Mouse (Mus musculus) MEL-GATA-1-ER (cell line): ENCODE results near the gene Zfp593.
"Not testable (repeated sequence)": the region's sequence is repeated elsewhere in the genome, so short reads cannot be mapped to it uniquely, and the experiment has no call there.

ENCODE experiments used
- DNase-seq: peaks from one replicate; pipeline ENCODE4 v3.0.0-alpha.2; 2012; ENCODE audit warnings: low read depth; ENCODE audit errors: extremely low read depth

The Zfp593 gene

DNA sequence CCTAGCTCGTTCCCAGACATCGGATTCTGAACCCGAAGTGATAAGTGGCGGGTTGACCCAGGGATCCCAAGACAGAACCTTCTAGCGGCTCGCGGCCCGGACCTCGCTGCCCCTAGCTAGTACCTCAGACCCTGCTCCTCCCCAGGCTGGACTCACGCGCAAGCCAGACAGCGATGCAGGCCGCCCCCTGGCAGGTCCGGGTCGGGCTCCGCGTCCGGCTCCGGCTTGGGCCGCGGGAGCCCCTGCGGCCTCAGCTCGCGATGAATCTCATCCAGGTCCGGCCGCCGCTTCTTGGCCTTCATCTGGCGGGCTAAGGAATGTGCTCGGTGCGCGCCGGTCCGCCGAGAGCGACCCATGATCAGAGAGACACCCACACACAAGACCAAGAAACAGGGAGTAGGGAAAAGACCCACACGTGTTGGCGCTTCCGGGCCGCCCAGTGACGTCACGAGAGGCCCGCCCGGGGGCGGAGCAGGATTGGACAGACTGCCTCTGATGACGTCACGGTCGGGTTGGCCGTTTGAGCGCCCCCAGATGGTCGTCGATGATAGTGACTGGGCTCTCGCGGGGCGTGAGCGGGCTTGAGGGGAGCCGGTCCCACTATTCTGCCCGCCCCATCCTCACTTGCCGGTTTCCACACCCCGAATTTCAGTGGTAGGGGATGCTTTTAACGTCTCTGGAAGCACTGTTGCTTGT lies at the start of gene Zfp593:
Gene Zfp593, minus strand, starts transcription at position 445 of the 696 bp plus-strand sequence.
- peak; percentile 59 for DNase-seq

DNA sequence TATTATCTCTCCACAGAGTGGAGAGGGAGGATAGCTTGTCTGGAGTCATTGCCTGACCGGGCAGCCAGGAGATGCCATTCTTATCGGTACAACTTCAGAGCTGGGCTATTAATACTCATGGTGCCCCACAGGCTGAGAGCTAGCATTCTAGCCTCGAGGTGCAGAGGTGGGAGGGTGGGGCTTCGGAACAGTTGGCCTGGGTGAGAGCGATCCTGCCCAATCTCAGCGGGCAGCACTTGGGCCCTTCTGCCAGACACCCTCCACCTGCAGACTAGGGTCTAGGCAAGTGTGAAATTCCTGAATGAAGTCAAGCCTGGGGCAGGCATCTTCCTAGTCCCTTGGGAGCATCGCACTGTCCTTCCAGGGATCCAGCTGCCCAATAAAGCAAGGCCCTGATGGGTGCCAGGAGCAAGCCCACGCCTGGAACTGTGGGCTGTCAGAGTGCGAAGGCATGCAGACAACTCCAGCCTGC lies 48.3 kb upstream of the Zfp593 start:
- no peak for DNase-seq

DNA sequence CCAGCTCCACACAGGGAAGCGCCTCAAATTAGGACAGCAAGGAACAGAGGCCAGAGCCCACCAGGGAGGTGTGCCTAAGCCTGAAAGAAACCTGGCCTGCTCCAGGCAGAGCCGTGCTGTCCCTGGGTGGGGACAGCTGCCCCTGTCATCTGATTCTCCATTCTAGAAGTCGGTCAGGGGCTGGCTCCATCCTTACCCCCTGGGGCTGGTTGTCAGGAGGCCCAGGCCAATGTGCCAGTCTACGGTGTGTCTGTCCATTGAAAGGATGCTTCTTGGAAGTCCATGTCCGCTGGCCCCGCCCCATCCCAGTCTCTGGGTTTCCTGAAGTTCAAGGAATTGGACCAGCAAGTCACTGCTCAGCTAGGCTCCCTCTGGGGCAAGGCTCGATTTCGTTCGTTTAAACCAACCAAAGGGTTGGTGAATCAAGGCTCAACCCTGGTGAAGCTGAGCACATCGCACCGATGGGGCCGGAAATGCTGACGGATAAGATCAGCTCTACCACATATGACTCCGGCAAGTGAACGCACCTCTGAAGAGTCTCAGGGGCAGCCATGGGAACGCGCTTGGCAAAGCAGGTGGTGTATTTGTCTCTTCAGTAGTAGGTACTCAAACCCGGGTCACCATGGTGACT lies 47.8 kb upstream of the Zfp593 start:
- no peak for DNase-seq

DNA sequence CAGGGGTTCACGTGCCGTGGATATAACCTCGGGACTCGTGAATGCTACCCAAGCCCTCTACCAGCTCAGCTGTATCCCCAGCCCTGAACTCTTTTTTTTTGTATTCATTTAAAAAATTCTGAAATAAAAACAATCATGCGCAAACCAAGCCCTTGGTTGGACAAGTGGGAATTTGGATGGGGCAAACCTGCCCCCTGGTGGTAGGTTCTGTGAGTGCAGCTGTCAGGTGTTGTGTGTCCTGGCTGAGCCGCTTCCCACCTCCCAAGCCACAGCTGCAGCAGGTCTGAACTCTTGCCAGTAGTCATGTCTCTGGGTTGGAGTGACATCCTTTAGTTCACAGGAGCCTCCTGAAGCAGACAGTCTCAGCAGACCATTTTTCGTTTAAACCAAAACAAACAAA lies 46.7 kb upstream of the Zfp593 start:
- no peak for DNase-seq

DNA sequence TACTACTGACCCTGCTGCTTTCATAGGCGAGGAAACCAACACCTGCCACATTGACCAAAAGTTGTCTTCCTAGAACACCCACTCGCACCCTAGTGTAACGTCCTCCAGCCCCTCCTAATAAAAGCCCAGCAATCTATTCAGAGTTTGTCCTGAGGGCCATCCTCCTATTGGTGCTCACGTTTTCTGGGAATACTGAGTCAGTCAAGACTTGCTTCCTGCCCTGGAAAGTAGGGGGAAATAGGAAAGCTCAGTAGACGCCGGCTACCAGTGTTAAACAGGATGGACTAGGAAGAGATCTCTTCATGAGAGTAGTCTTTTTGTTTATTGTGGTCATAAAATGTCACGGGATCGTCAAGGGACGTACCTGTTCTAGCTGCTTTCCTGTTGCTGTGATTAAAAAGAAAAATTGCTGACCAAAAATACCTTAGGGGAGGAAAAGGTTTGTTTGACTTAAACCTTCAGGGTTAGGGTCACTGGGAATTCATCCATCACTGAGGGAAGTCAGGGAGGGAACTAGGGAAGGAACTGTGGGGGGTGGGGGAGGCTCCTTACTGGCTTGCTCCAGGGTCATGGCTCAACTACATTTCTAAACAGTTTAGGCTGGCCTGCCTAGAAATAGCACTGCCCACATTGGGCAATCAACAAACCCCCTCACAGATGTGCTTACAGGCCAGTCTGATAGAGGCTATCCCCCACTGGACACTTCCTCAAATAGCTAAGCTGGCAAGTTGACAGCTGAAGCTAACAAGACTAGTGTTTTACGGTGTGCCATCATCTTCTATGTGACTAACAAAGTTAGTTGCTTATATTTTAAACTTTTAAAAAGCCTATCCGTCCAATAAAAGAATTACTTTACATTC lies 43.2 kb upstream of the Zfp593 start:
- DNase-seq, result no peak

DNA sequence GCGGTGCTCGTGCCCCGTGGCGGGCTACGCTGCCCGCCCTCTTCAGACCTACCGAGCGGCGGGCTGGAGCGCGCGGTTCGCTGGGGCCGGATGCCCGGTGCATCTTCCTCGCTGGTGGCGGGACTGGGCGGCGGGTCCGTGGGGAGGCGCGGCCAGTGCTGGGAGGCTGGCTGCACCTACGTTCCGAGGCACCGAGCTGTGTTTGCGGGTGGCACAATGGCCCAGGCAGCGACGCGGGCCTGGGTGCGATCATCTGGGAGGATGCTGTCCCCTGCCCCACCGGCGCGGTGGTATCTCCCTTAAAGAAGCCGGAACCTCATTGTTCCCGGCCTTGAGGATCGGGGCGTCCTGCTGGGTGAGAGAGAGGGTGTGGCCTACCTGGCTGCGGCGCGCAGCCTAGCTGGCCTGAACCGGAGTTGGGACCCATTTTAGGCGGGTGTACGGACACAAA lies 42.2 kb upstream of the Zfp593 start, which contains the start of gene Pdik1l:
Gene Pdik1l, minus strand, starts transcription at position 321 of the 451 bp plus-strand sequence.
- DNase-seq, result peak; percentile 76

DNA sequence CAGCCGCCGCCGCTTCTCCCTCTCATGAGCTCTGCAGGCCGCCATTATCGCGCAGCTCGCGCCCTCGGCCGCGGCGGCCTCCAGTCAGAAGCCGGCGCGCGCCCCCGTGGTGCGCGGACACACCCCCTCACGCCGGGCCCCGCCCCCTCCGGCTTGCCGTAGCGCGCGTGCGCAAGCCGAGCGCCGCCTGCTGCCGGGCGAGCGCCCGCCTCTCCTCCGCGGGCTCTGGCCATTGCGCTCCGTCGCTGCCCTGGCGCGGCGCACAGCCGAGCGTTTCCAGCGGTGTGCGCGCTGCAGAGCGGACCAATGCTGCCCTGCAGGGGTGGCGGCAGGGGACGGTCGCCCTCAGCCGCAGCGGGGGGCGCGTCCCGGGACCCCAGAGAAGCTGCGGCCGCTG lies 41.8 kb upstream of the Zfp593 start:
- peak; percentile 44 for DNase-seq

DNA sequence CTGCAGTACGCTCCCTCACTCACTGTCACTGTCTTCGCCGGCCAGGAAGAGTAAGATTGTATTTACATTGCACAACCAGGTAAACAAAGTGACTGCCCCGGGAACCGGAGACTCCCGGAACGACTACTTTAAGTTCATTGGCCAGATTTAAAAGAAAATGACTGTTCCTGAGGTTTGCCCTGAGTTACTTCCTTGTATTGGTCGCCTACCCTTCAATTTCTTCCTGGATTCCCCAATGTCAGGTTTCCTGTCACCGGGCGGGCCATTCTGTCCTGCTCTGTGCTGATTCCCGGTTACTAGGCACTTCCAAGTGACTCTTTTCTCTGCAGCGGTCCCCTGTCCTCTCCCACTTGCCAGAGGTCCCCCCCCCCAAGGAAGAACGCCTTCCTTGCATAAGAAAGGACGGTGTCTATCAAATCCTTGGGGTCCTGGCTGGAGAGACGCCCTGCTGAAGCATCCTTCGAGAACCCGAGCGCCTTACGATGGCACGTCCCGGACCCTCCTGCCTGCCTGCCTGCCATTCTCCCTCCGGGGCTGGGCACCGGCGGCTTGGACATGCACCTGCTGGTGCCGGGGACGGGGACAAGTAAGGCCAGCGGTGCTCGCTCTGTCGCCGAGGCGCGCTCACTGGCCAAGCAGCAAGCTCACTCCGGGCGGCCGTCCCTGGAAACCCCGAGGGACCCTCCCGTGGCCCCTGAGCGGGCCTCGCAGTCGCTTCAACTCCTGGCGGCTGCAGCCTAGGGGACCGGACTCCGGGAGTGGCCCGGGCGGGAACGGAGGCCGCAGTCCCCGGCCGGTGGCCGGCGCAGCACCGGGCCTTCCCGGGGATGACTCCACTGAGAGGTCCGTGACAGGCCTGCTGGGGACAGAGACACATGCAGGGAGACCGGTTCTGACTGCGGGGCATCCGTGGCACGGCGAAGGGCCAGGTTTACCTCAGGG lies 41.1 kb upstream of the Zfp593 start:
- DNase-seq, result no peak

DNA sequence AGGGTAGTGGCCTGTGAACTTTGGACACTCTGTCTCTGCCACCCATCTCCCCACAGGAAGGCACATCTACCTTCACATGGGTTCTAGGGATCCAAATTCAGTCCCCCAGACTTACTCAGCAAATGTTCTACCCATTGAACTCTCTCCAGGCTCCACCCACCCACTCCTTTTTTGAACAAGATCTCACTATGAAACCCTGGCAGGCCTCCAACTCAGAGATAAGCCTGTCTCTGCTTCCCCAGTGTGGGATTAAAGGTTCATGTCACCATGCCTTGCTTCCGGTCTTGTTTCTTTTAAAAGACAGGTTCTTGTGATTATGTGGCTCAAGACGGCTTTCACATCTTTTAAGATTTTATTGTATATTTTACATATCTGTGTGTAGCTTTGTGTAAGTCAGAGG lies 39.5 kb upstream of the Zfp593 start:
- peak; percentile 82 for DNase-seq

DNA sequence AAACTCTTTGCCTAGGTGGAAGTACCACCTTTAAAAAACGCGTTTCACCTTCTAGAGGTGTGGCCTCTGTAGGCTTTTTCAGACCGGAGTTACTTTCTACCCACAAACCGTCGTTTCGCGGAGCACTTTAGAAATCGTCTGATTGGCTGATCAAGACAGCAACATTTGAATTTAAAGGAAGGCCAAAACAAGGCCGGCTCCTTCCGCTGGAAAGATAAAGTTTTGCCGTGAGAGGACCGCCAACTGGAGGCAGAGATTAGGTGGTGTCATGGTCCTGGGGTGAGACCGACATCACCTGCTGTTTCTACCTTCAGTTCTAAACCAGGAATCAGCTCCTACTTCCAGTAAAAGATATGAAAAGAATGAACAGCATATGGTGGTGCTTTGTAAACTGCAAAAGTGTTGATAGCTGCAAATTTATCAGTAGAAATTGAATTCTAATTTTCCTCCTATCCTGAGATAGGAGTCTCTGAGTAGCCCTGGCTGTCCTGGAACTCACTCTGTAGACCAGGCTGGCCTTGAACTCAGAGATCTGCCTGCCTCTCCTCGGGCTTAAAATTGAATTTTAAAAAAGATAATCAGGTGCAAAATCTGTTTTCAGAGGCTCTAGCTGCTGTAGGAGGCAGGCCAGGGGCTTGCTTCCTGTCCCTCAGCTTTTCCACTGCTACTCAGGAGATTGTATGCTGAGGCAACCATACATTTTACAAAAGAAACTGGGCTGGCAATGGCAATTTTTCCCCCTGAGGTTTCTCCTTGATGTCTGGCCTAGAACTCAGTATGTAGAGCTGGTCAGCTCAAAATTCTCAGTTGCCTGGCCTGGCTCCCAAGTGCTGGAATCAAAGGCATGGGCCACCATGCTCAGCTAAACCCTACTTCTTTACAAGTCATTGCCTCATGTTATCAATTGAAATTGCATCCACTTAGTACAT lies 28.3 kb upstream of the Zfp593 start:
- DNase-seq, result peak; percentile 96

DNA sequence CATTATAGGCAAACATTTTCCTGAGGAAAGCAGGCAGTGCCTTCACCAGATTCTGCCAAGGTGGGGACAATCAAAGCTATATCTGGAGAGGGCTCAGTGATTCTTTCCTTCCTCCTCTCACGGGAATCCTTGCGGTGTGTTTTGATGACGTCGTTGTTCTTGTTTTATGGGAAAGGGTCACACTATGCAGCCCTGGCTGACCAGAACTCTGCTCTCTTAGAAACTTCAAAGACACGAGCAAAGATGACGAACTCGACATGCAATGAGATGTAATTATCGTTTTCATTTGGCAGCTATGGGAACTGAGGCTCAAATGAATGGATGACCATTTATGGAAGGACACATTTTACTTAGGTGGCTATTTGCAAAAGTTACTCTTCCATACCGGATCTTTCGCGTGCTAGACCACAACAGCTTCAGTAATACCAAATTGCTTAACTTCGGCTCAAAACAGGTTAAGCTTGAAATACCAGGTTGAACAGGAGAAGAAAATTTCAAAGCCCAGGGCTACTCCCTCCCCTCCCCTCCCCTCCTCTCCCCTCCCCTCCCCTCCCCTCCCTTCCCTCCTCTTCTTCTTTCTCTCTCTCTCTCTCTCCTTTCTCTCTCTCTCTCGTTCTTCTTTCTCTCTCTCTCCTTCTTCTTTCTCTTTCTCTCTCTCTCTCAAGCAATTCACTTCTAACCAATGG lies 27.5 kb upstream of the Zfp593 start:
- DNase-seq, result no peak

DNA sequence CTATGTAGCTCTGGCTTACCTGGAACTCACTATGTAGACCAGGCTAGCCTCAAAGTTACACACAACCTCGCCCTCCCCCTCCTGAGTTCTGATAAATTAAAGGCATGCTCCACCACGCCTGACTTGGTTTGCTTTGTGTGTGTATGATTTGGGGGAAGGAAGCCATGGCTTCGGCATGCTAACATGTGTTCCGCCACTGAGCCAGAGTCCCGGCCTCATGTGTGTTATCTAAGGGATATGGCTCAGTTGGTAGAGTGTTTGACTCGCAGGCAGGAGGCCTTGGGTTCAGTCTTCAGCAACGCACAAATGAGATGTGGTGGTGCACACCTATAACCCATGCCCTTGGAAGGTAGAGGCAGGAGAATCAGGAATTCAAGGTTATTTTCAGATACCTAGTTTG lies 26.6 kb upstream of the Zfp593 start:
- no peak for DNase-seq

DNA sequence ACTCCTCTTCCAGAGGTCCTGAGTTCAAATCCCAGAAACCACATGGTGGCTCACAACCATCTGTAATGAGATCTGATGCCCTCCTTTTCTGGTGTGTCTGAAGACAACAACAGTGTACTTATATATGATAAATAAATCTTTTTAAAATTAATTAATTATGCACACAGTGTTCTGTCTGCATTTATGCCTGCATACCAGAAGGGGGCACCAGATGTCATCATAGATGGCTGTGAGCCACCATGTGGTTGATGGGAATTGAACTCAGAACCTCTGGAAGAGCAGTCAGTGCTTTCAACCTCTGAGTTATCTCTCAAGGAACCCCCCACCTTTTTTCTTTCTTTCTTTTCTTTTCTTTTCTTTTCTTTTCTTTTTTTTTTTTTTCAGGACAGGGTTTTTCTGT lies 24.2 kb upstream of the Zfp593 start:
- not testable (repeated sequence) for DNase-seq

DNA sequence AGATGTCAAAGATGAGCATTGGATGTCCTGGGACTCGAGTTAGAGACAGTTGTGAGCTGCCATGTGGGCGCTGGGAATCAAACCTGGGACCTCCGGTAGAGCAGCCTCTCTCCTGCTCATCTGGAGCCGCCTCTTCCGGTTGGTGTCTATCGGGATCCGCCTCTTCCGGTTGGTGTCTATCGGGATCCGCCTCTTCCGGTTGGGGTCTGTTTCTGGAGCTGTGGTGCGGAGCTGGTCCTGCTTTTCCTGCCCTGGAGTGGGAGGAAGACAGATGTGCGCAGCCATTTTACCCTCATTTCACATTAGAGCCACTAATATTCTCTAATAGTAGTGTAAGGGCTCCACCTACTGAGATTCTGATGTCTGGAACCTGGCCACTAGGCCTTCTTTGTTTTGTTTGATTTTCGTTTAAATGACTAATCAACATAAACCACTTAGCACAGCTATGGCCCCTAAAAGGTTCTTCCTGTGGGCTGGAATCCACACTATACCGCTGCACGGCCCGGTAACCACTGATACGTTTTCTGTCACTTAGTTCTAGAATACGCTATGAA lies 22.8 kb upstream of the Zfp593 start:
- DNase-seq, result no peak

DNA sequence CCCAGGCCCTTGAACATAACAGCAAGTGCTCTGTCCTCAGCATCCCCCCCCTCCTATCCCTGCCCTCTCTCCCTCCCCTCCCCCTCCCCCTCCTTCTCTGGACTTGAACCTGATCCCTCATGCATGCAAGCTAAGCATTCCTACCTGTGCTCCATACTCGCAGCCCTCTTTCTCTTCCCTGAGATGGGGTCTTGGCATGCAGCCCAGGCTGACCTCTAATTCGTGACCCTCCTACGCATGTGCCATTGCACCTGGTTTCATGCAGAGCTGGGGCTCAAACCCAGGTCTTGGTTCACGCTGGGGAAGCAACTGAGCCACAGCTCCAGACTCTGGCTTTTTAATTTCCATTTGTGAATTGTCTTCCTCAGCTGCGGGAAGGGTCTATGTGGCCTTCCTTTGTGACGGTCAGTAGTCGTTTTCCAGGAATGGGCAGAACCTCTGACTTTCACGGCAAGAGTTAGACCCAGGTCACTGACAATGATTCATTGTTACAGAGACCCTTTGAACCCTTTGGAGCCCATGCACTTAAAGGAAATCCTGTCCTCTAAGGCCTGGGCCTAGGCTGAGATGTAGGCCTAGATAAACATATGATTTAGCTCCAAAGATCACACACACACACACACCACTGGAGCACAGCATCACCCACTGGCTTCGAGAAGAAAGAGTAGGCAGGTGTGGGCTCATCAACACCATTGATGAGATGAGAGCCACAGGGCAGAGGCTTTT lies 20.6 kb upstream of the Zfp593 start:
- DNase-seq, result no peak

DNA sequence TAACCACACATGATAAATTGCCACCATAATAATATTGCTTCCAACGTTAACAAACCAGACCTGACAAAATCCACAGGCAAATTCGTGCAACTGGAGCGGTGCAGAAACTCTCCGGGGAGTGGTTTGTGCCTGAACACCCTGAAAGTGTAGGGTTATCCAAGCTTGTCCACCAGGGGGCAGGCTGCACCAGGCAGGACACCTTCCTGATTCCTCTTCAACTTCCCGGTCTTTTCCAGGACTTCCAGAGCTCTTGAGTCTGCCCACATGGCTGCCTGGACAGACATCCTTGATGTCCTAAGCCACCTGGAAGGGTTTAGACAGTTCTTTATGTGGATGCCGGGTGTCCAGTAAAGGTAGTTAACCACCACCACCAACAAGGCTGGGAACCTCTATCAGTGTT lies 17.8 kb upstream of the Zfp593 start:
- no peak for DNase-seq

DNA sequence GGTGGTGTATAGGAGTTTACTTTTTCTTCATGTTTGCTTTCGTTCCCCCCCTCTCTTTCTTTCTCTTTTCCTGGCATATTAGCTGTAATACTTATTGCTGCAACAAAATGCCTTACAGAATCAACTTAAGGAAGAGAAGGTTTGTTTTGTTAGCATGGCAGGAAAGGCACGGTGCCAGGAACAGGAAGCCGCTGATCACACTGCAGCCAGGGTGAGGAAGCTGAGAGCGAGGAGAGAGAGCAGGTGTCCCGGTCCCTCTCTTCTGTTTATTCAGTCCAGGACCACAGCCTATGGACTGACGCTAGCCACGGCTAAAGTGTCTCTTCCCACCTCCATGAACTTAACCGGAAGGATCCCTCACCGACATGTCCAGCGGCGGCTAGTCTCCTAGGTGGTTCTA lies 13.0 kb upstream of the Zfp593 start:
- DNase-seq, result no peak
